Mouse (Mus musculus) cerebellum, adult 18-20 months (tissue): ENCODE results near the gene Hcrtr2.
A peak's percentile ranks its signal among the peaks of the same experiment; 100 is the strongest.

Experiments used
- DNase-seq, 2 experiments: peaks; one replicate each; pipeline ENCODE4 v3.0.0; 2021

The Hcrtr2 gene

DNA sequence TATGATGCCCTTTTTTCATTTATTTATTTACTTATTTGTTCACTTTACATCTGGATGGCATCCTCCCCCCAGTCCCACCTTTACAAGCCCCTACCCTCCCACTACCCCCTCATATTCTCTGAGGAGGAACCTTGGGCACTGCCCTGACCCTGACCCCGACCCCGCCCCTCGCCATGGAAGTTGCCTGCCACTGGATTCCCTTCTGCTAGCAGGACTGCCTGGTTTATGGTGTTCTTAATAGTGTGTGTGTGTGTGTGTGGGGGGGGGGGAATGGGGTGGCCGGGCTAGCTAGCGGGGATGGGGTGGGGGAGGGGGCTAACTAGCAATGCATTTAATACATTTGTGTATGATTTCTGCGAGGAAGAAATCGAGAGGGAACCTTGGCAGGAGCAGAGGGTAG, 88.8 kb downstream of the Hcrtr2 start:
- no peak for DNase-seq

DNA sequence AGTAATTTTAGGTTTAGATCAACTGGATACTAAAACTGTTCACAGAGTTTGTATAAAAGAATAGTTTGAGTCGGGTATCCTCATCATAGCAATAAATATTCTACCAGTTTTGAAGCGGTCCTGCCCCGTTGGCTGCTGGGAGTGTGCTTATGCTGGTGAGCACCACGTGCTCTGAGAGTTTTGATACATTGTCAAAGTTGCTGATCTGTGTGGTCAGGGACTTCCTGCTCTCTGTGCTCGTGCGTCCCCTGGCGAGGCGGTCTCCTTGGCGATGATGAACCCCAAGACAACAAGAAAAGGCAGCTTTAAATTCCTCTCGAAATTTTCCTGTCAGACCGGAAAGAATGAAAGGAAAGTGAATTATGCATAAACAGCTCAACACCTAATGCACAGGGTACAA, 93.3 kb downstream of the Hcrtr2 start:
- DNase-seq, result no peak

DNA sequence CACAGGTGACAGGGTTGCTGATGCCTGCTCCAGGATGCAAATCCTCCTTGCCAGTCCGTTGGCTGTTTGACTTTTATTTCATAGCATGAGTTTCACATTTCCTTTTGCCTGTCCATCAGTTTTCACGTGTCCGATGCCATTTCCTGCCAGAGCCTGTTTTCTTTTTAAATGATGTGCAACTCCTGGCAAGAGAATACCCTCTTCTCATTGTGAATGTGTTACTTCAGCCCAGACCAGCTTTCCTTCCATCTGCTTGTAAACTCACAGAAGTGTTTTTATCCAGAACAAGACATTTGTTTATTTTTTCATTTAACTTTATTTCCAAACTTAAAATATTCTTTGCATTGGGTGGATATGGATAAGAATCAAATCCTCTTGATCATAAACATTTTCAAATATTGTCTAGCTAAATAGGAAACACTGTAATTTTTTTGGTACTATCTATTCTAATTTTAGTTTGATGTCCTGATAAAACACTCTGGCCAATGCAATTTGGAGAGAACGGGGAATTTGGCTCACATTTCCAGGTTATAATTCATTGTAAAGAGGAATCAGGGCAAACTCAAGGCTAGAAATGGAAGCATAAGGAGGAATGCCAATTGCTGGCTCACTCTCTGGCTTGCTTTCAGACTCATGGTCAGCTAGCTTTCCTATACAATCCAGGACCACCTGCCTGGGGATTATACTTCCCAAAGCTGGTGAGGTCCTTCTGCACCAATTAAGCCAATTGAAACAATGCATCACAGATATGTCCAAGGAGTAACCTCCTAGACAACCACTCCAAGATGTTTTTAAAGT, 106.3 kb downstream of the Hcrtr2 start:
- DNase-seq, result peak in 1 of 2 experiments; percentile 11

DNA sequence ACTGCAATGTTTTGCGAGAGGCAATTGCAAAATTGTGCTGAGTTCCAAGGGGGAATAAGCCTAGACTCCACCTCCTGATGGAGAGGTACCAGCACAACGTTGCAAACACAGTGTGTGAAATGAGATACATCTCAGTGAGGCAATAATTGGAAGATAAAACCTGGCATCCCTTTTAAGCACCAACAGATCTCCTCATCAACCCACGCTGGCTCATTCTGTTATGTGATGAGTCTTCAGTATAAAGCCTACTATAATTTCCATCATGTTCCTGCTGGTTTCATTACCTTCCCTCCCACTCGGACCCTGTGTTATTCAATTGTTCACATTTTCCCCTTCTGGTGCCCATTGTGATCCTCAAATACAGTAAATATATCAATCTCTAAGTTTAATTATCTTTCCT, 109.0 kb downstream of the Hcrtr2 start:
- no peak for DNase-seq

DNA sequence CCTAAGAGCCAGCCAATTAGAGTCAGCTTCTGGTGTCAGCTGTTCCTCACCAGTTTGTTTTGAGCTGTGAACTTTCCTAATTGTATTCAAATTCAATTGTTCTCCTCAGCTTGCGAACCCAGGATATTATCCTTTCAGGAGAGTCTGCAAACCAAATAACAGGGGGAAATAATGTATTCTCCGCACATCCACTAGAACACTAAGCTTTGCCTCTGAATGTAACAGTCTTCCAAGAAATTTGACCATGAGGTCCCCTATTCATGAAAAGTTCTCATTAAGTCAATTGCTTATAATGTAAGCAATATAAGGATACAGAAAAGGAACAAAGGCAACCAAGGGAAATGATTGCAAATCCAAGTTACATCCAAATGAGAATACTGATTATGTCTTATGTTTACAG, 110.1 kb downstream of the Hcrtr2 start, which contains the start of gene Gfral:
TSS of gene Gfral (minus strand) at position 101 of the 400 bp plus-strand sequence.
- DNase-seq, result no peak

DNA sequence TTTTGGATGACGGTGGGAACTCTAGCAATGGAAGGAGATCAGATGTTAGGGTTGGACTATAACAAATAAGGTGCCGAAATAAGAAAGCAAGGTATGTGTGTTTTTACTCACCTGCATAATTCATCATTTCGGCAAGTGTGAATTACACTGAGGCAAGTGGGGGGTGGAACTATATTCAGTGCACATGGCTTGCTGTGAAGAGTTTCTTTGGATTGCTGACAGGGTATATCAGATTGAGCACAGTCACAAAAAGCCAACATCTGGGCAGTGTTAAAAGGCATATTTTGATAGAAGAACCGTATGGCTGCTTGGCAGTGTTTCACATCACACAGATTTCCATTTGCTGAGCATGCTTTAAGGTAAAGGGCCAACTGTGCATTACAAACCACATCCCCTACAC, 126.7 kb downstream of the Hcrtr2 start:
- no peak for DNase-seq

DNA sequence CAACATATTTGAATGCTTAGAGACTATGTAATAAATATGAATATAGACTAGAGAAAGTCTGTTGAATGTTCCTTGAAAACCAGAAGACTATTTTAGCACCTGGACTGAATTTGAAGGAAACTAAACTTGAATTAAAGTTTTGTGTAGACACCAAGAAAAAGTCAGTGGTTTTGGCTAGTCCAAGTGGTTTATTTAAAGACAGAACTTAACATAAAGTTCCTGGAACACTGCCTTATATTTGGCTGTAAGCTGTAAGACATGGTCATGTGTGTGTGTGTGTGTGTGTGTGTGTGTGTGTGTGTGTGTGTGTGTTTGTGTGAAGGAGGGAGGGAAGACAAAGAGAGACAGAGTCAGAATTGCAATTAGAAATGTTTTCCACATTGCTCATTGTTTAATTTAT, 144.4 kb downstream of the Hcrtr2 start:
- DNase-seq, result no peak
